ENCODE assay signal across 8 mouse cellular contexts in genomic region chr1:151705723-151706396, GRCm38 (mm10). TPM values are rescaled to one million over a fixed set of nuclear protein-coding genes. Genes with fewer than 3 reads are reported as not detected.
DNase-seq lines count a peak whose midpoint lies in the region; ATAC-seq and TF ChIP-seq lines count a peak whose summit lies in the region.

No protein-coding gene starts in this region.

- no peak for TF ChIP-seq POLR2A in bone marrow, adult 2 months (IDR thresholded peaks at IDR 0.05; ENCODE audit: borderline replicate concordance, control insufficient read depth, low read depth, low read length)
- no peak for TF ChIP-seq POLR2A in kidney, adult 2 months (IDR thresholded peaks at IDR 0.05; ENCODE audit: low read depth, low read length)

- no peaks in the 10 kb centered on the region for H3K27me3 ChIP-seq in C2C12 (ENCODE audit: control insufficient read depth, insufficient read depth, insufficient read length)
- no peaks in the 10 kb centered on the region for H3K27me3 ChIP-seq in embryonic facial prominence, embryonic 14.5 days (replicated peaks; ENCODE audit: control insufficient read depth, insufficient read depth, low read length)
- no peaks in the 10 kb centered on the region for H3K27me3 ChIP-seq in kidney, adult 2 months (replicated peaks; ENCODE audit: control insufficient read depth, insufficient read depth, low read length)
- H3K27me3 ChIP-seq in limb, embryonic 11.5 days (ENCODE audit: control insufficient read depth, insufficient read depth, low read length) = no peaks in the 10 kb centered on the region
- no peaks in the 10 kb centered on the region for H3K27me3 ChIP-seq in midbrain, embryonic 16.5 days (ENCODE audit: control insufficient read depth, insufficient read depth, low read depth, low read length)

- no peak overlapping the region for H3K27ac ChIP-seq in bone marrow, adult 2 months (ENCODE audit: control insufficient read depth, insufficient read depth, low read depth, low read length, poor library complexity)
- H3K27ac ChIP-seq in embryonic facial prominence, embryonic 14.5 days (replicated peaks; ENCODE audit: low read depth, low read length) = no peak overlapping the region
- H3K27ac ChIP-seq in kidney, adult 2 months (ENCODE audit: insufficient read depth, low read depth, low read length) = no peak overlapping the region
- no peak overlapping the region for H3K27ac ChIP-seq in limb, embryonic 11.5 days (replicated peaks; ENCODE audit: low read depth, low read length)
- no peak overlapping the region for H3K27ac ChIP-seq in midbrain, embryonic 16.5 days (ENCODE audit: low read length)

- no peak overlapping the region for H3ac ChIP-seq in C2C12 (ENCODE audit: control insufficient read depth, insufficient read length, low read depth)

- H3K4me3 ChIP-seq in C2C12 (ENCODE audit: insufficient read depth, poor library complexity, severe bottlenecking) = no peak overlapping the region
- H3K4me3 ChIP-seq in bone marrow, adult 2 months (replicated peaks; ENCODE audit: control insufficient read depth, low read depth, low read length) = no peak overlapping the region
- no peak overlapping the region for H3K4me3 ChIP-seq in embryonic facial prominence, embryonic 14.5 days (ENCODE audit: low read depth, low read length)
- H3K4me3 ChIP-seq in kidney, adult 2 months (ENCODE audit: insufficient read depth, low read depth, low read length) = no peak overlapping the region
- H3K4me3 ChIP-seq in limb, embryonic 11.5 days (ENCODE audit: low read depth, low read length) = no peak overlapping the region
- H3K4me3 ChIP-seq in midbrain, embryonic 16.5 days (ENCODE audit: low read depth, low read length) = no peak overlapping the region

- peak; percentile 68 for DNase-seq in embryonic facial prominence, embryonic 14.5 days (ENCODE audit: low spot score)
- DNase-seq in heart, adult 8-10 months (ENCODE audit: low spot score) = peak; percentile 92
- peak; percentile 88 for DNase-seq in kidney, adult 2 months
- peak; percentile 90 for DNase-seq in limb, embryonic 11.5 days (ENCODE audit: low spot score)
- DNase-seq in spleen, postnatal 10 days (ENCODE audit: low spot score in 2 of 2) = peak; percentile 66 to 79

- no peaks in the 10 kb centered on the region for H3K36me3 ChIP-seq in C2C12 (ENCODE audit: control insufficient read depth, insufficient read depth)
- H3K36me3 ChIP-seq in embryonic facial prominence, embryonic 14.5 days (ENCODE audit: control insufficient read depth, insufficient read depth, low read length) = no peaks in the 10 kb centered on the region
- H3K36me3 ChIP-seq in kidney, adult 2 months (ENCODE audit: control insufficient read depth, insufficient read depth, low read length) = no peaks in the 10 kb centered on the region
- no peaks in the 10 kb centered on the region for H3K36me3 ChIP-seq in limb, embryonic 11.5 days (ENCODE audit: control insufficient read depth, insufficient read depth, low read length)
- no peaks in the 10 kb centered on the region for H3K36me3 ChIP-seq in midbrain, embryonic 16.5 days (ENCODE audit: control insufficient read depth, insufficient read depth, low read length)

- TF ChIP-seq CTCF in C2C12 (IDR thresholded peaks at IDR 0.05; ENCODE audit: control insufficient read depth, insufficient read depth, insufficient read length) = peak; percentile 65
- TF ChIP-seq CTCF in bone marrow, adult 2 months (IDR thresholded peaks at IDR 0.05; ENCODE audit: control insufficient read depth, insufficient read depth, low read length) = peak; percentile 68
- TF ChIP-seq CTCF in kidney, adult 2 months (conservative IDR thresholded peaks at IDR 0.05; ENCODE audit: insufficient read depth, insufficient read length, low read depth, low read length) = peak; percentile 95

- H3K9me3 ChIP-seq in embryonic facial prominence, embryonic 14.5 days (ENCODE audit: control insufficient read depth, low read length) = no peaks in the 10 kb centered on the region
- no peaks in the 10 kb centered on the region for H3K9me3 ChIP-seq in limb, embryonic 11.5 days (ENCODE audit: control insufficient read depth, low read length)
- H3K9me3 ChIP-seq in midbrain, embryonic 16.5 days (replicated peaks; ENCODE audit: control insufficient read depth, low read length, poor library complexity, severe bottlenecking) = no peaks in the 10 kb centered on the region

- WGBS in bone marrow, adult 2 months = 55% methylated on average over 11 of the region's 11 CpGs
- 34% methylated on average over 11 of the region's 11 CpGs for WGBS in embryonic facial prominence, embryonic 14.5 days
- WGBS in kidney, adult 2 months = 35% methylated on average over 11 of the region's 11 CpGs
- 37% methylated on average over 11 of the region's 11 CpGs for WGBS in limb, embryonic 11.5 days
- WGBS in midbrain, embryonic 16.5 days = 37% methylated on average over 11 of the region's 11 CpGs

- peaks cover 1% of the 10 kb centered on the region; the same call in 1 of the 2 replicates for H3K4me1 ChIP-seq in bone marrow, adult 2 months (ENCODE audit: control insufficient read depth, insufficient read depth, low read length)
- H3K4me1 ChIP-seq in embryonic facial prominence, embryonic 14.5 days (ENCODE audit: control insufficient read depth, insufficient read depth, low read length) = peaks cover 1% of the 10 kb centered on the region; the same call in 1 of the 2 replicates
- peaks cover 4% of the 10 kb centered on the region; the same call in 1 of the 2 replicates for H3K4me1 ChIP-seq in kidney, adult 2 months (ENCODE audit: control insufficient read depth, insufficient read depth, low read length)
- 0 out of 2 replicates have a peak, but pooled peaks cover 7% of the 10 kb centered on the region for H3K4me1 ChIP-seq in limb, embryonic 11.5 days (ENCODE audit: control insufficient read depth, insufficient read depth, low read length)
- H3K4me1 ChIP-seq in midbrain, embryonic 16.5 days (ENCODE audit: control insufficient read depth, insufficient read depth, low read length) = peaks cover 2% of the 10 kb centered on the region; the same call in 1 of the 2 replicates

- peak overlapping the region; percentile 17; the same call in 1 of the 2 replicates for H3K4me2 ChIP-seq in embryonic facial prominence, embryonic 14.5 days (ENCODE audit: low read depth, low read length)
- no peak overlapping the region for H3K4me2 ChIP-seq in limb, embryonic 11.5 days (ENCODE audit: low read depth, severe bottlenecking)
- peak overlapping the region; percentile 39 for H3K4me2 ChIP-seq in midbrain, embryonic 16.5 days (ENCODE audit: low read length)

- ATAC-seq in embryonic facial prominence, embryonic 14.5 days (ENCODE audit: low read depth) = peak; percentile 51
- peak; percentile 8; the same call in 1 of the 2 replicates for ATAC-seq in limb, embryonic 11.5 days (ENCODE audit: insufficient number of reproducible peaks, low FRiP score, low TSS enrichment, low read depth)
- peak; percentile 92 for ATAC-seq in midbrain, embryonic 16.5 days

- H3K79me3 ChIP-seq in C2C12 (ENCODE audit: low read depth) = no peaks in the 10 kb centered on the region

- H3K9ac ChIP-seq in embryonic facial prominence, embryonic 14.5 days (ENCODE audit: low read depth, low read length) = no peak overlapping the region
- H3K9ac ChIP-seq in limb, embryonic 11.5 days (ENCODE audit: low read length) = no peak overlapping the region
- no peak overlapping the region for H3K9ac ChIP-seq in midbrain, embryonic 16.5 days (ENCODE audit: low read depth, low read length)

- H3K79me2 ChIP-seq in C2C12 (ENCODE audit: control insufficient read depth, insufficient read depth) = no peaks in the 10 kb centered on the region

TF ChIP-seq in C2C12, 6 proteins besides CTCF, POLR2A, EP300 and RAD21:
- no peak for TF ChIP-seq CEBPB (IDR thresholded peaks at IDR 0.05; ENCODE audit: low read depth)
- TF ChIP-seq USF1 (IDR thresholded peaks at IDR 0.05; ENCODE audit: low read depth) = no peak
- TF ChIP-seq FOSL1 (IDR thresholded peaks at IDR 0.05; ENCODE audit: insufficient read depth, low read length, poor library complexity, severe bottlenecking) = no peak
- no peak for TF ChIP-seq MYOD1 (IDR thresholded peaks at IDR 0.05; ENCODE audit: control insufficient read depth, insufficient read length, low read depth)
- TF ChIP-seq MYOG (IDR thresholded peaks at IDR 0.05; ENCODE audit: control insufficient read depth, extremely low read depth, insufficient read length) = no peak
- TF ChIP-seq MAX (IDR thresholded peaks at IDR 0.05) = no peak

RNA-seq across cellular contexts. Expression of gene Edem3, which starts 49.3 kb away (rescaled TPM):
- polyA plus RNA-seq in C2C12 (2012; fragmentation: generic; extraction: Trizol) = 4.1 TPM
- polyA plus RNA-seq in bone marrow, adult 2 months (2011; ENCODE audit: insufficient read depth, insufficient read length, low replicate concordance, missing spikeins) = 4.0 and 8.6 TPM in 2 replicates
- 28.1 and 31.7 TPM in 2 replicates for polyA plus RNA-seq in embryonic facial prominence, embryonic 14.5 days (2014; fragmentation: Nextera tagmentation; extraction: Ambion mirVana)
- 10 to 100 TPM; 16.4 to 20.7 (median 19.7) TPM for total RNA-seq in heart, adult 8-10 months (2022)
- 9.0 and 9.5 TPM in 2 replicates for polyA plus RNA-seq in kidney, adult 2 months (2012; rRNA removed)
- polyA plus RNA-seq in limb, embryonic 11.5 days (2014; fragmentation: Nextera tagmentation; extraction: Ambion mirVana) = 20.7 and 25.2 TPM in 2 replicates
- polyA plus RNA-seq in midbrain, embryonic 16.5 days (2015; fragmentation: Nextera tagmentation; extraction: Ambion mirVana) = 22.4 and 27.1 TPM in 2 replicates

Comparison
In these comparisons a context has a peak if more than half of its experiments do, and no peak if none do; other contexts are left out.
1. ATAC-seq: peak in every context shown above with its lines; median percentile 92 in midbrain, embryonic 16.5 days; 51 in embryonic facial prominence, embryonic 14.5 days; 8 in limb, embryonic 11.5 days.